ENCODE assay signal across 8 mouse cellular contexts in the genomic region with DNA sequence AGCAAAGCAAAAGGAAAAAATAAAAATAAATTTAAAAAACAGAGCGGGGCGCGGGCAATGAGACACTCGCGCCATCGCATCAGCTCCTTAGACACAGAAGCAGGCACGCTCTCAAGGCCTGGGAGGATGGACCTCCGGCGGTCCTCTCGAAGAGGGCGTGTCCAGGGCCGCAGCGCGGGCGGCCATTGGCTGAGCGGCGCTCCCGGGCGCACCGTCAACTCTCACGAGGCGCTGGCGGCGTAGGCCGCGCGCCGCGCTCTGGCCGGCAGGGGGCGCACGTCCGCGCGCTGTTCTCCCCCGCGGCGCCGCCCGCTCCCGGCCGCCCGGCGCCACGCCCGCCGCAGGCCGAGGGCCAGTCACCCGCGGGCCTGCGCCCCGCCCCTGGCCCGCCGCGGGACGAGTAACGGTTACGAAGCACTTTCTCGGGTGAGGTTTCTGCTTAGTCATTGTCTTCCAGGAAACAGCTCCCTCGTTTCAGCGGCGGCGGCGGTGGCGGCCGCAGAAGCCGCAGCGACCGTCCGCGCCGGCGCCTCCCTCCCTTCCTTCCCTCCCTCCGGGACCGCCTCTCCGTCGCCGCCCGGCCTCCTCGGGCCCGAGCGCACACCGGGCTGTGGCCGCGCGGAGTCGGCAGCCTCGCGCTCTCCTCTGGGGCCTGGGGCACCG. TPM values are rescaled to one million over a fixed set of nuclear protein-coding genes. Genes with fewer than 3 reads are reported as not detected.
DNase-seq lines count a peak whose midpoint lies in the region; ATAC-seq and TF ChIP-seq lines count a peak whose summit lies in the region.

Gene Gclm (plus strand): TSS at position 343 of the 663 bp plus-strand sequence.

- H3K27ac ChIP-seq in ES-E14 (ENCODE audit: insufficient read depth, low read depth, low read length, poor library complexity, severe bottlenecking) = peak within 1 kb of the TSS; percentile 77
- peak within 1 kb of the TSS; percentile 87 for H3K27ac ChIP-seq in forebrain, embryonic 16.5 days (ENCODE audit: low read length)
- peak within 1 kb of the TSS; percentile 92 for H3K27ac ChIP-seq in layer of hippocampus, adult 2 months
- H3K27ac ChIP-seq in lung, embryonic 14.5 days (ENCODE audit: low read depth) = peak within 1 kb of the TSS; percentile 92
- peak within 1 kb of the TSS; percentile 57 for H3K27ac ChIP-seq in olfactory bulb, adult 2 months (ENCODE audit: insufficient read depth, low read depth, low read length)
- no peak within 1 kb of the TSS for H3K27ac ChIP-seq in thymus, adult 2 months (ENCODE audit: control insufficient read depth, insufficient read depth, low read length)

- in situ Hi-C loops in ES-E14 (cut with MboI; ENCODE audit: low sequenced_read_pairs in 2 of 2, unreplicated experiment in 2 of 2) = no loop called here

- TF ChIP-seq POLR2A in olfactory bulb, adult 2 months (IDR thresholded peaks at IDR 0.05; ENCODE audit: insufficient read depth, low read depth, low read length) = peak; percentile 57; the same call in 1 of the 2 replicates
- TF ChIP-seq POLR2A in thymus, adult 2 months (IDR thresholded peaks at IDR 0.05; ENCODE audit: control insufficient read depth, extremely low read depth, insufficient read depth, low read length, poor library complexity) = peak; percentile 23; the same call in 1 of the 2 replicates

- no peaks in the 10 kb centered on the region for H3K9me3 ChIP-seq in ES-E14 (ENCODE audit: control insufficient read depth, insufficient read depth, low read depth, low read length)
- no peaks in the 10 kb centered on the region for H3K9me3 ChIP-seq in forebrain, embryonic 16.5 days (ENCODE audit: control insufficient read depth, low read length)
- H3K9me3 ChIP-seq in lung, embryonic 14.5 days (ENCODE audit: low read depth, low read length) = no peaks in the 10 kb centered on the region

- WGBS in forebrain, embryonic 16.5 days = under 1% methylated on average over 68 of the region's 90 CpGs
- under 1% methylated on average over 87 of the region's 90 CpGs for whole genome bisulfite sequencing in lung, embryonic 14.5 days
- WGBS in olfactory bulb, adult 2 months = under 1% methylated on average over 88 of the region's 90 CpGs
- under 1% methylated on average over 89 of the region's 90 CpGs for WGBS in thymus, adult 2 months

- H3K36me3 ChIP-seq in ES-E14 (ENCODE audit: control insufficient read depth, insufficient read depth, low read length, poor library complexity, severe bottlenecking) = no peaks in the 10 kb centered on the region
- no peaks in the 10 kb centered on the region for H3K36me3 ChIP-seq in forebrain, embryonic 16.5 days (ENCODE audit: control insufficient read depth, insufficient read depth)
- no peaks in the 10 kb centered on the region for H3K36me3 ChIP-seq in lung, embryonic 14.5 days (ENCODE audit: insufficient read depth)
- H3K36me3 ChIP-seq in thymus, adult 2 months (ENCODE audit: control insufficient read depth, insufficient read depth, low read length) = no peaks in the 10 kb centered on the region

- no peaks in the 10 kb centered on the region for H3K27me3 ChIP-seq in forebrain, embryonic 16.5 days (replicated peaks; ENCODE audit: control insufficient read depth, insufficient read depth, low read length)
- no peaks in the 10 kb centered on the region for H3K27me3 ChIP-seq in lung, embryonic 14.5 days (ENCODE audit: insufficient read depth, low read length)
- no peaks in the 10 kb centered on the region for H3K27me3 ChIP-seq in thymus, adult 2 months (ENCODE audit: control insufficient read depth, insufficient read depth, low read length)

- H3K4me1 ChIP-seq in ES-E14 (ENCODE audit: control insufficient read depth in 2 of 2, insufficient read depth in 2 of 2, low read length in 2 of 2, poor library complexity in 1 of 2) = peaks cover 13% of the 10 kb centered on the region in 2 experiments; a peak in 3 of 4 replicates
- H3K4me1 ChIP-seq in forebrain, embryonic 16.5 days (replicated peaks; ENCODE audit: control insufficient read depth, insufficient read depth, low read length) = peaks cover 15% of the 10 kb centered on the region
- peaks cover 5% of the 10 kb centered on the region for H3K4me1 ChIP-seq in lung, embryonic 14.5 days (ENCODE audit: insufficient read depth)
- peaks cover 8% of the 10 kb centered on the region; the same call in 1 of the 2 replicates for H3K4me1 ChIP-seq in olfactory bulb, adult 2 months (ENCODE audit: control insufficient read depth, insufficient read depth, low read length)
- H3K4me1 ChIP-seq in thymus, adult 2 months (replicated peaks; ENCODE audit: control insufficient read depth, insufficient read depth, low read length) = peaks cover 7% of the 10 kb centered on the region; the same call in 1 of the 2 replicates

- peak within 1 kb of the TSS; percentile 57 for H3K4me2 ChIP-seq in forebrain, embryonic 16.5 days (ENCODE audit: low read length)
- peak within 1 kb of the TSS; percentile 74 for H3K4me2 ChIP-seq in lung, embryonic 14.5 days

- peak; percentile 66 for DNase-seq in ES-E14 (ENCODE audit: low read depth, low spot score)
- DNase-seq in cerebellum, adult 11-12 months = peak; percentile 96
- DNase-seq in heart, postnatal 36 days = peak; percentile 92 to 94
- peak; percentile 89 to 90 for DNase-seq in layer of hippocampus, adult 2 months (ENCODE audit: low spot score in 2 of 2)
- DNase-seq in lung, embryonic 14.5 days = peak; percentile 97
- DNase-seq in thymus, adult 2 months = peak; percentile 89

- H3K9ac ChIP-seq in ES-E14 (ENCODE audit: insufficient read depth, low read depth, low read length, poor library complexity, severe bottlenecking) = peak within 1 kb of the TSS; percentile 90
- H3K9ac ChIP-seq in forebrain, embryonic 16.5 days (replicated peaks; ENCODE audit: low read depth, low read length) = peak within 1 kb of the TSS; percentile 90
- H3K9ac ChIP-seq in lung, embryonic 14.5 days = peak within 1 kb of the TSS; percentile 86

- intact Hi-C loops in heart, postnatal 36 days (cut with DNase I) = loop anchor here (5.0 to 10.0 kb wide), 2 partner anchors 291 to 428 kb away; partner anchors contain the start of genes Abcd3 and Arhgap29

- TF ChIP-seq CTCF in layer of hippocampus, adult 2 months (conservative IDR thresholded peaks at IDR 0.05) = peak; percentile 70
- peak; percentile 13; the same call in 1 of the 2 replicates for TF ChIP-seq CTCF in lung, embryonic 14.5 days (IDR thresholded peaks at IDR 0.05; ENCODE audit: low read depth)
- peak; percentile 53; the same call in 1 of the 2 replicates for TF ChIP-seq CTCF in olfactory bulb, adult 2 months (IDR thresholded peaks at IDR 0.05; ENCODE audit: insufficient read depth, low read depth, low read length)
- peak; percentile 68 for TF ChIP-seq CTCF in thymus, adult 2 months (IDR thresholded peaks at IDR 0.05; ENCODE audit: borderline replicate concordance, control insufficient read depth, extremely low read depth, insufficient read depth, low read length, poor library complexity)

- ATAC-seq in forebrain, embryonic 16.5 days = peak; percentile 99
- ATAC-seq in lung, embryonic 14.5 days (ENCODE audit: insufficient read depth) = peak; percentile 99

- peak within 1 kb of the TSS; percentile 83 to 87 for H3K4me3 ChIP-seq in ES-E14 (ENCODE audit: insufficient read depth in 1 of 2, low read depth in 1 of 2, low read length in 2 of 2, poor library complexity in 1 of 2, severe bottlenecking in 1 of 2)
- H3K4me3 ChIP-seq in forebrain, embryonic 16.5 days (replicated peaks; ENCODE audit: low read length) = peak within 1 kb of the TSS; percentile 81
- peak within 1 kb of the TSS; percentile 92 for H3K4me3 ChIP-seq in layer of hippocampus, adult 2 months
- H3K4me3 ChIP-seq in lung, embryonic 14.5 days (ENCODE audit: low read depth, low read length) = peak within 1 kb of the TSS; percentile 91
- H3K4me3 ChIP-seq in olfactory bulb, adult 2 months (ENCODE audit: insufficient read depth, low read depth, low read length) = peak within 1 kb of the TSS; percentile 75
- peak within 1 kb of the TSS; percentile 74 for H3K4me3 ChIP-seq in thymus, adult 2 months (ENCODE audit: control insufficient read depth, insufficient read depth, low read length)

TF ChIP-seq in ES-E14, 5 proteins besides CTCF, POLR2A, EP300 and RAD21:
- TF ChIP-seq CHD2 (IDR thresholded peaks at IDR 0.05; ENCODE audit: low read depth, low read length) (peak; percentile 75), ZNF384 (IDR thresholded peaks at IDR 0.05; ENCODE audit: low read depth, low read length) (no peak), ZC3H11A (IDR thresholded peaks at IDR 0.05; ENCODE audit: borderline replicate concordance, low read depth, low read length) (no peak), HCFC1 (IDR thresholded peaks at IDR 0.05; ENCODE audit: borderline replicate concordance, insufficient read depth, low read length) (no peak), MAFK (IDR thresholded peaks at IDR 0.05; ENCODE audit: insufficient read depth, low read depth, low read length) (peak; percentile 97)

RNA-seq across cellular contexts. Expression of gene Gclm, which starts in this region (rescaled TPM):
- 44.9 and 62.8 TPM in 2 replicates for total RNA-seq in ES-E14 (2012; rRNA removed)
- polyA plus RNA-seq in forebrain, embryonic 16.5 days (2015; fragmentation: Nextera tagmentation; extraction: Ambion mirVana) = 51.2 TPM in 2 replicates
- total RNA-seq in heart, postnatal 36 days (2021) = 10 to 100 TPM; 56.9 to 74.7 TPM
- 10 to 100 TPM; 53.3 to 70.3 TPM for total RNA-seq in layer of hippocampus, adult 2 months (2021)
- 76.3 and 78.6 TPM in 2 replicates for polyA plus RNA-seq in lung, embryonic 14.5 days (2014; fragmentation: Nextera tagmentation; extraction: Ambion mirVana)
- not detected in 2 replicates for polyA plus RNA-seq in olfactory bulb, adult 2 months (2012; ENCODE audit: insufficient read depth, insufficient read length, low replicate concordance, missing spikeins)
- 32.5 and 53.3 TPM in 2 replicates for polyA plus RNA-seq in thymus, adult 2 months (2012; rRNA removed)

Comparison
In these comparisons a context has a peak if more than half of its experiments do, and no peak if none do; other contexts are left out.
1. RNA of gene Gclm (polyA plus RNA-seq): 76.3 to 78.6 TPM in lung, embryonic 14.5 days, 51.2 TPM in forebrain, embryonic 16.5 days and 32.5 to 53.3 TPM in thymus, adult 2 months; not detected in olfactory bulb, adult 2 months; every median in the first group is over 10 times any median in the second.
2. CTCF ChIP-seq: peak in every context shown above with its lines; median percentile 70 in layer of hippocampus, adult 2 months; 68 in thymus, adult 2 months; 53 in olfactory bulb, adult 2 months; 13 in lung, embryonic 14.5 days.
3. Peak in every context shown above with its lines, with median percentiles within 50 percentile points of each other: DNase-seq, H3K4me3 ChIP-seq and H3K9ac ChIP-seq.